Mouse (Mus musculus) urinary bladder, postnatal 0 days (tissue): ENCODE results near the gene Sord. TPM values are rescaled to one million over a fixed set of nuclear protein-coding genes. Genes with fewer than 3 reads are reported as not detected.

Experiments used
- polyA plus RNA-seq: library from polyadenylated mRNA; unstranded; fragments of >200 nt; fragmentation: Nextera tagmentation; extraction: Ambion mirVana; gene quantifications from 2 replicates; pipeline ENCODE4 v1.2.1, GENCODE M21; 2015

Sord gene
- 18.4 and 18.6 TPM in 2 replicates for polyA plus RNA-seq

DNA sequence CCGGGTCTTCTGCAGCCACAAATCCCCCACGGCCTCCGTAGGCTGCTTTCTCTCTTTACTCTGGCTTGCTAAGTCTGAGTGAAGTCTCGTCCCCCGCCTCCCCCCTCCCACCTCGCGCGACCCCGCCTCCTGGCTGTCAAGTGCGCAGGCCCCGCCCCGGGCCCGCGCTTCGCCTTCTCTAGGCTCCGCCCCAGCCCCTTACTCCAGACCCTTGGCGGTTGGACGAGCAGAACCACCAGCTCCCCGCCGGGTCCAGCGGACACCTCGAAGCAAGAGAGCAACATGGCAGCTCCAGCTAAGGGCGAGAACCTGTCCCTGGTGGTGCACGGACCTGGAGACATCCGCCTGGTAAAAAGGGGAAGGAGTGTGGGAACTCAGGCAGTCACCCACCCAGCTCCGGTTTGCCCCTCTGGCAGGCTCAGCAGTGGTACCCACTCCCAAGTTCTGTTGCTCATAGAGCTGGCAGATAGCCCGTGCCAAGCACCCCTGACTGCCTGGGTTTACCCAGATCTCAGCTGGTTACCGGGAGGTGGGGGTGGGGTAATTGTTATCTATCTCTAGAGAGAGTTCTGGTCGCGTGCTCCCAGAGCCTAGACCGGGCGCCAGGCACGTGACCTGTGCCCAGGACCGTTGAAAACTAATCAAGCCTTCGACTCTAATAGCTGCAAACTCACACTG, at the start of gene Sord:
Gene Sord (plus strand): TSS at position 139 of the 678 bp plus-strand sequence.

DNA sequence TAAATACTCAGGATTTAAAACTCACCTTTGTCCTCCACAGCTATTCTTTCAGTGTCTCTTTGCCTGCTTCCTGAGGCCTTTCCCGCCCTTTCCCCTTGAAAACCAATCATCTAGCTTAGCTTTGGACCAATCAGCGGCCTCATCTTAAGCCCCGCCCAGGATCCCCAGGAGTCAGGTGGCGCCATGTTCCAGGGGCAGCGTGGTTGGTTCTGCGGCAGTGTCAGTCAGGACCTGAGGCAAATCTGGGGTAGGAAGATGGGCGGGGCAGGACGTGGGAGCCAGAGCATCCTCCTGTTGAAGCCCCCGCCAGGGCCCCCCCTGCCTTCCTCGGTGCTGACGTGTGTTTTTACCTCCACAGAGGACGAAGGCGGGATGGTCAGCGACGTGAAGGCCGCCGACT, 48.4 kb upstream of the Sord start, which contains the start of the genes Patl2 and Terb2:
Gene Patl2 (minus strand): TSS at position 84 of the 400 bp plus-strand sequence.
Gene Terb2 (plus strand): TSS at position 167 of the 400 bp plus-strand sequence.

DNA sequence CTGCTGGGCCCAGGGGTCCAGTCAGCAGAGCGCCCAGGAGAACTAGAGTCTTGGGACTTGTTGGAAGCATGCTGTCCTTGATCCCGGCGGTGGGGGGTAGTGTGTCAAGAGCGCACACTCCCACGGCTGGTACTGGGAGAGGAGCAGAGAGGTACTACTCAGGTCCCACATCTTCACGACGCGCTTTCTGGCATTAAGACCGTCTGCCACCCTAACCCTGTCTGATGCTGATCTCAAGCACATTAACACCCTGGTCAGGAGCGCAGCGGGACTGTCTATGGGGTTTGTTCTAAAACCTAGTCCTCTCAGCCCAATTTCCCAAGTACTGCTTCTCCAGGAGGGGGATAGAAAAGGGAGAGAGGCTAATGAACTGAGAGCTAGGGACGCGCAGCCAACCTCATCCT, 63.5 kb downstream of the Sord start, which contains the start of gene Duox2:
Gene Duox2 (minus strand): TSS at position 354 of the 404 bp plus-strand sequence.

DNA sequence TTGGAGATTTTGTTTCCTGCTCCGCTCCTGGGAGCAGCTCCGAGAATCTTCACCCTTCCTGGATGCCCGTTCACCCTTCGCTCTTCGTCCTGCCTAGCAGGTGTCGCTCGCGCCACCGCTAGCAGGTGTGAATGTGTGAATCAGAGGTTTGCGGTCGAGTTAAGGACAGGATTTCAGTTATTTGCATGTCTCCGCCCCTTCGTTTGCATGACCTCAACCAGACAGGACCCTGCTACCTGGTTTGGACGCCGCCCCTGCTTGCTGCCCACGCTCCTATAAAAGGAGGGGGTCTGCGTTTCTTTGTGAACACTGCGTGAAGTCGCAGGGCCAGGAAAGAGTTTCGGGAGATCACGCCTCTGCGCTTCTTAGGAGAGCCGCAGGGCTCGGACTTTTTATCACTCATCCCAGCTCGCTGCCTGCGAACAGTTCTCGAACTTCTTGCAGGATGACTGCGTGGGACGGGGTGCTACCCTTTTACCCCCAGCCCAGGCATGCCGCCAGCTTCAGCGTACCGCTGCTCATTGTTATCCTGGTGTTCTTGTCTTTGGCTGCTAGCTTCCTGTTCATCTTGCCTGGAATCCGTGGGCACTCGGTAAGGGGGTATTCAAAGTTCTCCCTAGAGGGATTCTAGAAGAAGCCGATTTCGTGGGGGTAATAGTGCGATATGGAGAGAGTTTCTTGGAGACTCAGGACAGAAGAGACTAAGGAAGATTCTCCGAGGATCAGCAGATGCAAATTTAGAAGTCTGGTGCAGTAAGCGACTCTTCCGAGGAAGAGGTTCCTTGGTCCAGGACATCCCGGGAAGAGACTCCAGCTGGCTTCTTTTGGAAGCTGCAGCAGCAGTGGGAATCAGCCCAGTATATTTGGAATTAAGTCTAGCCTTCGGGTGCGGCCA, 64.3 kb downstream of the Sord start, which contains the start of gene Duoxa2:
Gene Duoxa2 (plus strand): TSS at position 305 of the 895 bp plus-strand sequence.

DNA sequence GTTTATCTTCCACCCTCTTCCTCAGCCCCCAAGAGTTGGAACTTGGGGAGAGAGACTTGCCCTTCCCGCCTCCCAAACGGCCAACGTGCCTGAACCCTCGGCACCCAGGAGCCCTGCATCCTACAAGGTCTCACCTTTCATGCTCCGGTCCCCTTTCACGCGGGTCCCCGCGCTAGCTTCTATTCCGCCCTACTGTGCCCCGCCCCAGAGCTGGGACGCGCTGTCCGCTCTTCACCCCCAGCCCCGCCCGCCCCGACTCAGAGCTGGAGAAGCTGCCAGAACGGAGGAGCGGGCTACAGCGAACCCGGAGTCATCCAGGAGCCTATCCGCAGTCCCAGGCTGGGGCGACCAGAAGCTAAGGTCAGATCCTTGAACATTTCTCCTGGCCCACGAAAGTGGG, 79.0 kb downstream of the Sord start, which contains the start of gene Duoxa1:
Gene Duoxa1 (minus strand): TSS at position 195 of the 400 bp plus-strand sequence.

Other genes with a start within 250 kb of the Sord start
- 7.7 and 8.7 TPM in 2 replicates for gene Eif3j1, start 206.2 kb upstream of the Sord start, polyA plus RNA-seq
- gene Spg11, start 116.4 kb upstream of the Sord start, polyA plus RNA-seq: 4.4 and 4.7 TPM in 2 replicates
- gene B2m, start 87.1 kb upstream of the Sord start, polyA plus RNA-seq: 554 and 584 TPM in 2 replicates
- gene Trim69, start 74.0 kb upstream of the Sord start, polyA plus RNA-seq: 0.07 TPM in 1 of 2 replicates, not detected in the other
- not detected in 2 replicates for gene Patl2, start 48.6 kb upstream of the Sord start, polyA plus RNA-seq
- gene Terb2, start 48.5 kb upstream of the Sord start, polyA plus RNA-seq: not detected in 2 replicates
- 0.02 and 0.06 TPM in 2 replicates for gene Duox2, start 63.7 kb downstream of the Sord start, polyA plus RNA-seq
- not detected in 2 replicates for gene Duoxa2, start 64.2 kb downstream of the Sord start, polyA plus RNA-seq
- 5.4 and 7.0 TPM in 2 replicates for gene Duoxa1, start 79.0 kb downstream of the Sord start, polyA plus RNA-seq
- gene Duox1, start 80.9 kb downstream of the Sord start, polyA plus RNA-seq: 1.1 TPM in 2 replicates
- gene Shf, start 134.4 kb downstream of the Sord start, polyA plus RNA-seq: 0.57 and 1.3 TPM in 2 replicates
- gene Slc28a2, start 191.7 kb downstream of the Sord start, polyA plus RNA-seq: 0.95 and 1.5 TPM in 2 replicates